Mouse (Mus musculus): Measurements from ENCODE around the gene Dkk2. TPM values are rescaled to one million over a fixed set of nuclear protein-coding genes. Genes with fewer than 3 reads are reported as not detected.

Gene Dkk2
- polyA plus RNA-seq, 1 experiment from 2014 or later: 14.1 TPM

- Histone ChIP-seq H3K36me3 (ENCODE audit: control insufficient read depth, insufficient read depth, low read length) (no peaks in the 10 kb centered on the region), H3K27ac (ENCODE audit: low read depth, low read length) (no peak overlapping the region), H3K4me1 (replicated peaks; ENCODE audit: control insufficient read depth, insufficient read depth, low read length) (no peaks in the 10 kb centered on the region), H3K27me3 (ENCODE audit: control insufficient read depth, insufficient read depth, low read length) (no peaks in the 10 kb centered on the region), H3K4me3 (ENCODE audit: low read depth, low read length) (no peak overlapping the region), H3K4me2 (ENCODE audit: low read depth, low read length, severe bottlenecking) (no peak overlapping the region), H3K9ac (ENCODE audit: low read length) (no peak overlapping the region), H3K9me3 (ENCODE audit: control insufficient read depth, low read length) (no peaks in the 10 kb centered on the region)
- DNase-seq (ENCODE audit: low spot score): no peak
- no peak for ATAC-seq (replicated peaks; ENCODE audit: low FRiP score)
- 85% methylated on average over 3 of the region's 3 CpGs for WGBS
These were observed 15.7 kb downstream of the Dkk2 start for GRCm38 (mm10) chr3:132100746-132101145.

DNA sequence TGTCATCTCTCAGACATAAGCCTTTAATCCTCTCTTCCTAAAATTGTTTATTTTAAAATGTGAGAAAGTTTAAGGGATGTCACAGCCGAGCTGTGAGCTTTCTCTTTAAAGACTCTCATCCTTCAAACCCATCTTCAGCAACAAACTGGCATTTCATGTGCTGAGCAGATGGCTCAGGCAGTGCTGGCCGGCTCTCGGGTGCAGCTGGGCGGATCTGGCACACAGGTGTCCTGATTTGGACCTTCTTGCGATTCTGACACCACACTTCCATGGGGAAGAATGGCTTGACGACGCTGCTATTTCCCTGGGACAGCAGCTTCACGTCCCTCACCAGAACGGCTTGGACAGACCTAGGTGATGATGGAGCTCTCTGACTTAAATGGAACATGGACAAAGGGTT is 17.9 kb downstream of the Dkk2 start:
- H3K9ac ChIP-seq (ENCODE audit: low read length): no peak overlapping the region
- H3K9me3 ChIP-seq (ENCODE audit: control insufficient read depth, low read length): no peaks in the 10 kb centered on the region
- no peak overlapping the region for H3K27ac ChIP-seq (ENCODE audit: low read depth, low read length)
- H3K27me3 ChIP-seq (ENCODE audit: control insufficient read depth, insufficient read depth, low read length): no peaks in the 10 kb centered on the region
- no peaks in the 10 kb centered on the region for H3K4me1 ChIP-seq (replicated peaks; ENCODE audit: control insufficient read depth, insufficient read depth, low read length)
- 76% methylated on average over 9 of the region's 9 CpGs for WGBS
- no peak overlapping the region for H3K4me2 ChIP-seq (ENCODE audit: low read depth, low read length, severe bottlenecking)
- no peaks in the 10 kb centered on the region for H3K36me3 ChIP-seq (ENCODE audit: control insufficient read depth, insufficient read depth, low read length)
- ATAC-seq (replicated peaks; ENCODE audit: low FRiP score): no peak
- no peak for DNase-seq (ENCODE audit: low spot score)
- no peak overlapping the region for H3K4me3 ChIP-seq (ENCODE audit: low read depth, low read length)

DNA sequence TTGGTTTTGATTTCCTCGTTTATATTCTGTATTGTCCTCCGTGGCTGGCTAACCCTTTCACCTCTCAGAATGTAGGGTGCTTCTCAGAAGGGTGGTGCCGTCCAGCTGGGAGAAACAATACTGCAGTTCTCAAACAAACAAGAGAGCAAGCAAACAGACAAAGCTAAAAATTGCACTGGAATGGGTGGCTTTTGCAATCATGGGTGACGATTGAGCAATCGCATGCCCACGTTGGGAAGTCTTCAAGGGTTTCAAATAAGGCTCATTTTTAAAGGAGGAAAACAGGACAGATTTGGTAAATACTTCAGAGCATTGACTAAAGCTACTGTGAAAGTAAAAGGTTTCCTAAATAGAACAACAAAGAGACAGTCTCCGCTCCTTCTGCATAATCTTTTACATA is 18.4 kb downstream of the Dkk2 start:
- ATAC-seq (replicated peaks; ENCODE audit: low FRiP score) (no peak), DNase-seq (ENCODE audit: low spot score) (no peak)
- 50% methylated on average over 7 of the region's 7 CpGs for WGBS
- Histone ChIP-seq H3K9ac (ENCODE audit: low read length) (no peak overlapping the region), H3K36me3 (ENCODE audit: control insufficient read depth, insufficient read depth, low read length) (no peaks in the 10 kb centered on the region), H3K4me1 (replicated peaks; ENCODE audit: control insufficient read depth, insufficient read depth, low read length) (no peaks in the 10 kb centered on the region), H3K4me2 (ENCODE audit: low read depth, low read length, severe bottlenecking) (no peak overlapping the region), H3K4me3 (ENCODE audit: low read depth, low read length) (no peak overlapping the region), H3K27me3 (ENCODE audit: control insufficient read depth, insufficient read depth, low read length) (no peaks in the 10 kb centered on the region), H3K27ac (ENCODE audit: low read depth, low read length) (no peak overlapping the region), H3K9me3 (ENCODE audit: control insufficient read depth, low read length) (no peaks in the 10 kb centered on the region)

GRCm38 (mm10) chr3:132115772-132116511 is 30.9 kb downstream of the Dkk2 start:
- no peaks in the 10 kb centered on the region for H3K9me3 ChIP-seq (ENCODE audit: control insufficient read depth, low read length)
- H3K27ac ChIP-seq (ENCODE audit: low read depth, low read length): no peak overlapping the region
- H3K9ac ChIP-seq (ENCODE audit: low read length): no peak overlapping the region
- H3K4me3 ChIP-seq (ENCODE audit: low read depth, low read length): no peak overlapping the region
- no peaks in the 10 kb centered on the region for H3K36me3 ChIP-seq (ENCODE audit: control insufficient read depth, insufficient read depth, low read length)
- 86% methylated on average over 7 of the region's 7 CpGs for WGBS
- H3K4me2 ChIP-seq (ENCODE audit: low read depth, low read length, severe bottlenecking): no peak overlapping the region
- no peaks in the 10 kb centered on the region for H3K27me3 ChIP-seq (ENCODE audit: control insufficient read depth, insufficient read depth, low read length)
- no peak for DNase-seq (ENCODE audit: low spot score)
- H3K4me1 ChIP-seq (replicated peaks; ENCODE audit: control insufficient read depth, insufficient read depth, low read length): no peaks in the 10 kb centered on the region
- no peak for ATAC-seq (replicated peaks; ENCODE audit: low FRiP score)

- no peaks in the 10 kb centered on the region for H3K4me1 ChIP-seq (replicated peaks; ENCODE audit: control insufficient read depth, insufficient read depth, low read length)
- H3K9ac ChIP-seq (ENCODE audit: low read length): no peak overlapping the region
- H3K4me3 ChIP-seq (ENCODE audit: low read depth, low read length): no peak overlapping the region
- no peaks in the 10 kb centered on the region for H3K27me3 ChIP-seq (ENCODE audit: control insufficient read depth, insufficient read depth, low read length)
- DNase-seq (ENCODE audit: low spot score): no peak
- H3K9me3 ChIP-seq (ENCODE audit: control insufficient read depth, low read length): no peaks in the 10 kb centered on the region
- no peak for ATAC-seq (replicated peaks; ENCODE audit: low FRiP score)
- H3K4me2 ChIP-seq (ENCODE audit: low read depth, low read length, severe bottlenecking): no peak overlapping the region
- 56% methylated on average over 5 of the region's 5 CpGs for WGBS
- H3K27ac ChIP-seq (ENCODE audit: low read depth, low read length): no peak overlapping the region
- H3K36me3 ChIP-seq (ENCODE audit: control insufficient read depth, insufficient read depth, low read length): no peaks in the 10 kb centered on the region
These were observed 36.3 kb downstream of the Dkk2 start for GRCm38 (mm10) chr3:132121344-132121743.

DNA sequence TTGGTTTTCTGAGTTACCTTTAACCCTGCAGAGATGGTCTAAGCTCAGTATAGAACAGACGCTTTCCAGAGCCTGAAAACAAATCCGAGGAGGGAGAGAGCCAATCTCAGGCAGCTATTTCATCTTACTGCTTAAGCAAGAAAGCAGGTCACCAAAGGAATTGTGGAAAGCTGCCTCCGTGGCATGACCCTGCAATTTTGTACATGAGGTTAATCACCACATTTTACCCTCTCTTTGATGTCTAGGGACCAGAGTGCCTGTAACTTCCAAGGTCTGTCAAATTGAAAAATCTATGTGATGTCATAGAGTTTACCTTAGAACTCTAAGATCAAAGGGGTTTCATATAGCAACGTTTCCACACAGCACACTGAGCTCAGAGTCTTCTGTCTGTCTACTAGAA is 37.5 kb downstream of the Dkk2 start:
- H3K27ac ChIP-seq (ENCODE audit: low read depth, low read length): no peak overlapping the region
- ATAC-seq (replicated peaks; ENCODE audit: low FRiP score) (no peak), DNase-seq (ENCODE audit: low spot score) (no peak)
- no peak overlapping the region for H3K4me2 ChIP-seq (ENCODE audit: low read depth, low read length, severe bottlenecking)
- no peak overlapping the region for H3K9ac ChIP-seq (ENCODE audit: low read length)
- WGBS: 65% methylated on average over 4 of the region's 4 CpGs
- no peak overlapping the region for H3K4me3 ChIP-seq (ENCODE audit: low read depth, low read length)
- no peaks in the 10 kb centered on the region for H3K9me3 ChIP-seq (ENCODE audit: control insufficient read depth, low read length)
- H3K27me3 ChIP-seq (ENCODE audit: control insufficient read depth, insufficient read depth, low read length): no peaks in the 10 kb centered on the region
- H3K36me3 ChIP-seq (ENCODE audit: control insufficient read depth, insufficient read depth, low read length): no peaks in the 10 kb centered on the region
- no peaks in the 10 kb centered on the region for H3K4me1 ChIP-seq (replicated peaks; ENCODE audit: control insufficient read depth, insufficient read depth, low read length)

GRCm38 (mm10) chr3:132125227-132125740 is 40.2 kb downstream of the Dkk2 start:
- Histone ChIP-seq H3K27ac (ENCODE audit: low read depth, low read length) (no peak overlapping the region), H3K4me3 (ENCODE audit: low read depth, low read length) (no peak overlapping the region), H3K4me2 (ENCODE audit: low read depth, low read length, severe bottlenecking) (no peak overlapping the region), H3K27me3 (ENCODE audit: control insufficient read depth, insufficient read depth, low read length) (no peaks in the 10 kb centered on the region), H3K4me1 (replicated peaks; ENCODE audit: control insufficient read depth, insufficient read depth, low read length) (no peaks in the 10 kb centered on the region), H3K36me3 (ENCODE audit: control insufficient read depth, insufficient read depth, low read length) (no peaks in the 10 kb centered on the region), H3K9ac (ENCODE audit: low read length) (no peak overlapping the region), H3K9me3 (ENCODE audit: control insufficient read depth, low read length) (no peaks in the 10 kb centered on the region)
- ATAC-seq (replicated peaks; ENCODE audit: low FRiP score) (no peak), DNase-seq (ENCODE audit: low spot score) (no peak)
- 86% methylated on average over 8 of the region's 8 CpGs for WGBS

DNA sequence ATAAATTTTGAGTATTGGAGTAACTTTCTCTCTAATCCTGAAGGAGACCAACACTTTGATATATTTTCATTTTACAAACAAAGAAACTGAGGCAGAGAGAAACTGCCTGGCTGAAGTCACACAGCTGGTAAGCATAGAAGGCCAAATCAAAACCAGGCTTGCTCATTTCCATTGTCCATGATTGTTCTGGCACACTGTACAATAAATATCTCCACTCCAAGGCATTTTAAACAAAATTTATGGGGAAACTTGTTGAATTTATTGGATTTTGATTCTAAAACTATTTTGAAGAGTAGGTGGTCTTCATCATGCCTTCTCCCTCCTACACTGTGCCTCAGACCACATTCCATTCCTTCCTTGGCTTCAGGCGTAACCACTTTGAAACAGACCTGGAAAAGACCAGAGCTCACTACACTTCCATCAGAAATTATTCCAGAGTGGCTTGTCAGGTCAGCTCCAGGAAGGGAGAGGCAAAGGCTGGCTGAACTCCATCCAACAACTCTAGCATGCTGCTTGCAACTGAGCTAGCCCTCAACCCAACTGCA is 44.7 kb downstream of the Dkk2 start:
- Histone ChIP-seq H3K27ac (ENCODE audit: low read depth, low read length) (no peak overlapping the region), H3K36me3 (ENCODE audit: control insufficient read depth, insufficient read depth, low read length) (no peaks in the 10 kb centered on the region), H3K4me1 (replicated peaks; ENCODE audit: control insufficient read depth, insufficient read depth, low read length) (no peaks in the 10 kb centered on the region), H3K27me3 (ENCODE audit: control insufficient read depth, insufficient read depth, low read length) (no peaks in the 10 kb centered on the region), H3K4me2 (ENCODE audit: low read depth, low read length, severe bottlenecking) (no peak overlapping the region), H3K9me3 (ENCODE audit: control insufficient read depth, low read length) (no peaks in the 10 kb centered on the region), H3K9ac (ENCODE audit: low read length) (no peak overlapping the region), H3K4me3 (ENCODE audit: low read depth, low read length) (no peak overlapping the region)
- DNase-seq (ENCODE audit: low spot score) (no peak), ATAC-seq (replicated peaks; ENCODE audit: low FRiP score) (no peak)
- WGBS: 95% methylated on average over 1 of the region's 1 CpGs

GRCm38 (mm10) chr3:132130781-132131180 is 45.7 kb downstream of the Dkk2 start:
- ATAC-seq (replicated peaks; ENCODE audit: low FRiP score) (no peak), DNase-seq (ENCODE audit: low spot score) (no peak)
- H3K27me3 ChIP-seq (ENCODE audit: control insufficient read depth, insufficient read depth, low read length): no peaks in the 10 kb centered on the region
- no peaks in the 10 kb centered on the region for H3K4me1 ChIP-seq (replicated peaks; ENCODE audit: control insufficient read depth, insufficient read depth, low read length)
- no peaks in the 10 kb centered on the region for H3K36me3 ChIP-seq (ENCODE audit: control insufficient read depth, insufficient read depth, low read length)
- no peak overlapping the region for H3K4me2 ChIP-seq (ENCODE audit: low read depth, low read length, severe bottlenecking)
- no peak overlapping the region for H3K9ac ChIP-seq (ENCODE audit: low read length)
- no peak overlapping the region for H3K27ac ChIP-seq (ENCODE audit: low read depth, low read length)
- no peaks in the 10 kb centered on the region for H3K9me3 ChIP-seq (ENCODE audit: control insufficient read depth, low read length)
- no peak overlapping the region for H3K4me3 ChIP-seq (ENCODE audit: low read depth, low read length)
- WGBS: 92% methylated on average over 3 of the region's 3 CpGs

Data from forebrain, embryonic 11.5 days (tissue).